Mouse (Mus musculus): ENCODE results near the gene Wee1. TPM values are rescaled to one million over a fixed set of nuclear protein-coding genes. Genes with fewer than 3 reads are reported as not detected.

Gene Wee1
- total and polyA plus RNA-seq, 2 experiments, result 0.40 to 5.3 TPM

DNA sequence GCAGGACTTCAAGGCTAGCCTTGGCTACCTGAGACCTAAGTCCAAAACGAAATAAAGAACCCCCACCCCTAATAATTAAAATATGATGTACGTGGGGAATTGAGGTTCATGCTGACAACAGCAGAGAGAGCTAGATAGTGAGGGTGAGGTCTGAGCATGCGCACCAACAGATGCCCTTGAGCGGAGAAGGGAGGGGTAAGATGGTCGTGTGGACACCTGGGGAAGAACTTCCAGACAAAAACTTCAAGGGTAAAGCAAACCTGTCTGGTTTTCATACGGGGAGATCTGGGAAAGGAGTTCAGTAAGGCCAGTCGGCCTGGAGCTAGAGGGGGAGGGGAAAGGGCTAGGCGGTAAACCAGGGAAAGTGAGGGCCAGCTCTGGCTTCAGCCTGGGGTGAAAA, 59.6 kb downstream of the Wee1 start:
- Histone ChIP-seq H3K4me1 (ENCODE audit: control insufficient read depth, insufficient read depth, low read length) (no peaks in the 10 kb centered on the region), H3K9ac (ENCODE audit: low read depth, low read length) (no peak overlapping the region), H3K79me2 (ENCODE audit: control insufficient read depth, insufficient read depth, low read length) (no peaks in the 10 kb centered on the region), H3K4me3 (ENCODE audit: insufficient read depth, low read depth, low read length) (no peak overlapping the region), H3K36me3 (ENCODE audit: control insufficient read depth, insufficient read depth, low read length) (no peaks in the 10 kb centered on the region), H3K27me3 (ENCODE audit: control insufficient read depth, insufficient read depth, low read length) (no peaks in the 10 kb centered on the region), H3K27ac (replicated peaks; ENCODE audit: insufficient read depth, low read depth, low read length) (no peak overlapping the region)
- no peak for DNase-seq (ENCODE audit: extremely low read depth, low read depth, low spot score)
- WGBS, result 79% methylated on average over 8 of the region's 8 CpGs
- TF ChIP-seq POLR2A (IDR thresholded peaks at IDR 0.05; ENCODE audit: extremely low read depth, insufficient read depth, low read length), result no peak

DNA sequence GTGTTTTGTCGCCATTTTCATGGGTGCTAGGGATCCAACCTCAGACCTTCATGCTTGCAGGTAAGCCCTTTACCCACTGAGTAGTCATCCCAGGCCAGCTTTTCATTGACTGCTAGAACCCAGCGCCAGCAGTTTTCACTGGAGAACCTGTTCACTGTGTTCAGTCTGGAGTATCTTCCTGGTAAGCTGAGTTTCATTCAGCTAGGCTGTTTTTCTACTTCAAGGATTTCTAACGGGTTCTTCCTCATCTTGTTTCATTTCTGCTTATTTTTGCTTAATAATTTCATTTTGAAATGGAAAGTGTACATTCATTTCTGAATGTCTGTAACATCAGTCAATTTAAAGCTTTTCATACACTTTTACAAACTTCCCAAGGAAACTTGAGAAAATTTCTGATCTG, 62.8 kb downstream of the Wee1 start:
- H3K4me3 ChIP-seq (ENCODE audit: insufficient read depth, low read depth, low read length), result no peak overlapping the region
- H3K36me3 ChIP-seq (ENCODE audit: control insufficient read depth, insufficient read depth, low read length), result no peaks in the 10 kb centered on the region
- 0 out of 2 replicates have a peak overlapping the region, but pooled peaks have one; percentile 2 for H3K27ac ChIP-seq (replicated peaks; ENCODE audit: insufficient read depth, low read depth, low read length)
- TF ChIP-seq POLR2A (IDR thresholded peaks at IDR 0.05; ENCODE audit: extremely low read depth, insufficient read depth, low read length), result no peak
- H3K79me2 ChIP-seq (ENCODE audit: control insufficient read depth, insufficient read depth, low read length), result no peaks in the 10 kb centered on the region
- no peak overlapping the region for H3K9ac ChIP-seq (ENCODE audit: low read depth, low read length)
- 91% methylated on average over 3 of the region's 3 CpGs for WGBS
- no peak for DNase-seq (ENCODE audit: extremely low read depth, low read depth, low spot score)
- no peaks in the 10 kb centered on the region for H3K27me3 ChIP-seq (ENCODE audit: control insufficient read depth, insufficient read depth, low read length)
- H3K4me1 ChIP-seq (ENCODE audit: control insufficient read depth, insufficient read depth, low read length), result 0 out of 2 replicates have a peak, but pooled peaks cover 1% of the 10 kb centered on the region

DNA sequence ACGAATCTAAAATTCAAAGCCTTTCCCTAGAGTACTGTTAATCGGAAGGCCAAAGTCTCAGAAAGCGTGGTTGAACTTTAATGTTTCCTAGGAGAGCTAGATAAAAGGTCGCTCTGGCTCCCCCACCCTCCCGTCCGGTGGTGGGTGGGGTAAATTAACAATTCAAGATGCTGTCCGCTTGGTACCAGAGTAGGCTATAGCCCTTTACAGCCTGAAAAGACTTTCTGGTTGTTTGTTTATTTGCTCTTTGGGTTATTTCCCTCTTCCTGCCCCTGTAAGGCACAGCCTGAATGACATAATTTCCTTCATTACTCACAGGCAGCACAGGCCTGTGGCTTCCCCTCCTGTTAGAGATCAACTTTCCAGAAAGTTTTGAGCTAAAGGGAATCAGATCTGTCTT, 68.1 kb downstream of the Wee1 start:
- no peaks in the 10 kb centered on the region for H3K36me3 ChIP-seq (ENCODE audit: control insufficient read depth, insufficient read depth, low read length)
- peak overlapping the region; percentile 12; the same call in 1 of the 2 replicates for H3K27ac ChIP-seq (replicated peaks; ENCODE audit: insufficient read depth, low read depth, low read length)
- TF ChIP-seq CTCF (IDR thresholded peaks at IDR 0.05; ENCODE audit: low read depth, low read length) (no peak), POLR2A (IDR thresholded peaks at IDR 0.05; ENCODE audit: extremely low read depth, insufficient read depth, low read length) (no peak)
- peaks cover 5% of the 10 kb centered on the region for H3K4me1 ChIP-seq (ENCODE audit: control insufficient read depth, insufficient read depth, low read length)
- H3K4me3 ChIP-seq (ENCODE audit: insufficient read depth, low read depth, low read length), result no peak overlapping the region
- DNase-seq (ENCODE audit: extremely low read depth, low read depth, low spot score), result peak; percentile 61
- WGBS, result 38% methylated on average over 7 of the region's 7 CpGs
- H3K79me2 ChIP-seq (ENCODE audit: control insufficient read depth, insufficient read depth, low read length), result no peaks in the 10 kb centered on the region
- H3K9ac ChIP-seq (ENCODE audit: low read depth, low read length), result no peak overlapping the region
- no peaks in the 10 kb centered on the region for H3K27me3 ChIP-seq (ENCODE audit: control insufficient read depth, insufficient read depth, low read length)

Other genes with a start within 250 kb of the Wee1 start
- gene Dennd5a, start 161.6 kb upstream of the Wee1 start, total RNA-seq (2014; rRNA removed), result 25.5 and 26.2 TPM in 2 replicates
- 17.4 and 24.1 TPM in 2 replicates for gene Dennd5a, start 161.6 kb upstream of the Wee1 start, polyA plus RNA-seq (2012; rRNA removed)
- gene Tmem41b, start 135.1 kb upstream of the Wee1 start, total RNA-seq (2014; rRNA removed), result 42.9 and 43.1 TPM in 2 replicates
- gene Tmem41b, start 135.1 kb upstream of the Wee1 start, polyA plus RNA-seq (2012; rRNA removed), result 21.1 and 21.6 TPM in 2 replicates
- gene Ipo7, start 103.8 kb upstream of the Wee1 start, total RNA-seq (2014; rRNA removed), result 59.8 and 65.7 TPM in 2 replicates
- 12.8 and 14.8 TPM in 2 replicates for gene Ipo7, start 103.8 kb upstream of the Wee1 start, polyA plus RNA-seq (2012; rRNA removed)
- gene Zfp143, start 60.8 kb upstream of the Wee1 start, total RNA-seq (2014; rRNA removed), result 6.5 and 7.3 TPM in 2 replicates
- gene Zfp143, start 60.8 kb upstream of the Wee1 start, polyA plus RNA-seq (2012; rRNA removed), result 3.7 and 6.6 TPM in 2 replicates
- 9.7 and 10.5 TPM in 2 replicates for gene Swap70, start 99.7 kb downstream of the Wee1 start, total RNA-seq (2014; rRNA removed)
- 2.2 and 2.8 TPM in 2 replicates for gene Swap70, start 99.7 kb downstream of the Wee1 start, polyA plus RNA-seq (2012; rRNA removed)